Mouse (Mus musculus) embryonic facial prominence, embryonic 12.5 days (tissue): Measurements from ENCODE around the gene Cacna2d4. TPM values are rescaled to one million over a fixed set of nuclear protein-coding genes. Genes with fewer than 3 reads are reported as not detected.
"Not testable (repeated sequence)": the region's sequence is repeated elsewhere in the genome, so short reads cannot be mapped to it uniquely, and the experiment has no call there.

Source experiments
- ATAC-seq: fragments of 200-750 bp; cut with Nextera tagmentation; 2 replicates; pipeline ENCODE4 v1.8.0; 2017; ENCODE audit not compliant: insufficient number of reproducible peaks, insufficient read depth, low FRiP score, low TSS enrichment
- H3K27ac ChIP-seq: fragments of 300-500 bp; sonication (generic); 2 replicates; pipeline ENCODE4 v1.5.1; 2016; ENCODE audit warnings: mild to moderate bottlenecking
- H3K27me3 ChIP-seq: fragments of 300-500 bp; sonication (generic); 2 replicates; pipeline ENCODE4 v1.6.1; 2016; ENCODE audit warnings: mild to moderate bottlenecking, moderate library complexity
- H3K36me3 ChIP-seq: fragments of 300-500 bp; sonication (generic); 2 replicates; pipeline ENCODE4 v1.6.1; 2016; ENCODE audit warnings: mild to moderate bottlenecking
- H3K4me1 ChIP-seq: fragments of 300-500 bp; sonication (generic); 2 replicates; pipeline ENCODE4 v1.6.1; 2016
- H3K4me2 ChIP-seq: fragments of 300-500 bp; sonication (generic); replicated peaks from 2 replicates; pipeline ENCODE4 v1.6.1; 2016; ENCODE audit warnings: mild to moderate bottlenecking, moderate library complexity
- H3K4me3 ChIP-seq: fragments of 300-500 bp; sonication (generic); 2 replicates; pipeline ENCODE4 v1.5.1; 2016; ENCODE audit warnings: mild to moderate bottlenecking
- H3K9ac ChIP-seq: fragments of 300-500 bp; sonication (generic); 2 replicates; pipeline ENCODE4 v1.6.1; 2016; ENCODE audit warnings: mild to moderate bottlenecking, moderate library complexity
- H3K9me3 ChIP-seq: fragments of 300-500 bp; sonication (generic); 2 replicates; pipeline ENCODE4 v1.6.1; 2016; ENCODE audit warnings: mild to moderate bottlenecking, moderate library complexity
- WGBS: fragments of 180-500 bp; shearing (Covaris S2); methylation state at CpG from one replicate; pipeline ENCODE4 v1.1.7; 2016; 5-methylcytosine and 5-hydroxymethylcytosine counted together
- polyA plus RNA-seq: library from polyadenylated mRNA; unstranded; fragments of >200 nt; fragmentation: Nextera tagmentation; extraction: Ambion mirVana; gene quantifications from 2 replicates; pipeline ENCODE4 v1.2.1, GENCODE M21; 2016

Gene Cacna2d4
- polyA plus RNA-seq, 1 experiment from 2014 or later = not detected

- peaks cover 6% of the 10 kb centered on the region; the same call in 1 of the 2 replicates for H3K36me3 ChIP-seq
- H3K9me3 ChIP-seq = no peaks in the 10 kb centered on the region
- H3K4me1 ChIP-seq = peaks cover 13% of the 10 kb centered on the region
- ATAC-seq = no peak
- WGBS = 93% methylated on average over 4 of the region's 4 CpGs
- H3K4me3 ChIP-seq = no peak overlapping the region
- H3K27ac ChIP-seq = no peak overlapping the region
- H3K9ac ChIP-seq = no peak overlapping the region
- no peaks in the 10 kb centered on the region for H3K27me3 ChIP-seq
- H3K4me2 ChIP-seq = no peak overlapping the region
Observed at GRCm38 (mm10) chr6:119201575-119201974, 34.8 kb upstream of the Cacna2d4 start.

DNA sequence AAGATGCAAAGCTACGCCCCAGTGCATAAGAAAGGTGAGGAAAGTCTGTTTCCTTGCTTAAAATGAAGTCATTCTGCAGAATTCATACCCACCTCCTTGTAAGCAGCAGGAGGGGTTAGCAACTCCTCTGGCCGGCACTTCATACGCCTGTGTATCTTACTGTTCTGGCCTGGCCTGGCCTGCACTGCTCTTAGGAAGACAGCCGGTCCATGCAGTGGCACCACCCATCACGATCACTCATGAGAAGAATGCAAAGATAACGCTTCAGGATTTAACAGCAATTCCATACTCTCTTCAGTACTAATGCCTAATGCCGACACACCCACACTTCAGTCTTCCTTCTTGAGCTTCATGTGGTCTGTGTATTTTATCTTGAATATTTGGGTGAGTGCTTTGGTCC is 32.0 kb upstream of the Cacna2d4 start:
- 91% methylated on average over 7 of the region's 7 CpGs for WGBS
- no peak for ATAC-seq
- H3K9ac ChIP-seq = no peak overlapping the region
- peaks cover 6% of the 10 kb centered on the region; the same call in 1 of the 2 replicates for H3K36me3 ChIP-seq
- no peak overlapping the region for H3K27ac ChIP-seq
- no peak overlapping the region for H3K4me2 ChIP-seq
- H3K4me3 ChIP-seq = no peak overlapping the region
- no peaks in the 10 kb centered on the region for H3K9me3 ChIP-seq
- H3K27me3 ChIP-seq = no peaks in the 10 kb centered on the region
- H3K4me1 ChIP-seq = peaks cover 3% of the 10 kb centered on the region; the same call in 1 of the 2 replicates

DNA sequence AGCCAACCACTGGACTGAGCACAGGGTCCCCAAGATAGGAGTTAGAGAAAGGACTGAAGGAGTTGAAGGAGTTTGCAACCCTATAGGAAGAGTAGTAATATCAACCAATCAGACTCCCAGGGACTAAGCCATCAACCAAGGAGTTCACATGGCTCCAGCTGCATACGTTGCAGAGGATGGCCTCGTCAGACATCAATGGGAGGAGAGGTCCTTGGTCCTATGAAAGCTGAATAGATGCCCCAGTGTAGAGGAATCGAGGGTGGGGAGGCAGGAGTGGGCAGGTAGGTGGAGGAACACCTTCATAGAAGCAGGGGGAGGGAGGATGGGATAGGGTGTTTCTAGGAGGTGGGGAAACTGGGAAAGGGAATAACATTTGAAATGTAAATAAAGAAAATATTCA is 31.4 kb upstream of the Cacna2d4 start:
- Histone ChIP-seq H3K9me3 (no peaks in the 10 kb centered on the region), H3K4me1 (no peaks in the 10 kb centered on the region), H3K4me3 (no peak overlapping the region), H3K36me3 (peaks cover 6% of the 10 kb centered on the region; the same call in 1 of the 2 replicates), H3K27me3 (no peaks in the 10 kb centered on the region), H3K27ac (no peak overlapping the region), H3K9ac (no peak overlapping the region), H3K4me2 (no peak overlapping the region)
- no peak for ATAC-seq
- 75% methylated on average over 3 of the region's 3 CpGs for WGBS

GRCm38 (mm10) chr6:119206006-119206405 is 30.3 kb upstream of the Cacna2d4 start:
- H3K9ac ChIP-seq, H3K4me3 ChIP-seq, H3K4me2 ChIP-seq, H3K27ac ChIP-seq, H3K4me1 ChIP-seq, H3K27me3 ChIP-seq, H3K9me3 ChIP-seq, H3K36me3 ChIP-seq, ATAC-seq: not testable (repeated sequence)
- WGBS = 85% methylated on average over 7 of the region's 7 CpGs

DNA sequence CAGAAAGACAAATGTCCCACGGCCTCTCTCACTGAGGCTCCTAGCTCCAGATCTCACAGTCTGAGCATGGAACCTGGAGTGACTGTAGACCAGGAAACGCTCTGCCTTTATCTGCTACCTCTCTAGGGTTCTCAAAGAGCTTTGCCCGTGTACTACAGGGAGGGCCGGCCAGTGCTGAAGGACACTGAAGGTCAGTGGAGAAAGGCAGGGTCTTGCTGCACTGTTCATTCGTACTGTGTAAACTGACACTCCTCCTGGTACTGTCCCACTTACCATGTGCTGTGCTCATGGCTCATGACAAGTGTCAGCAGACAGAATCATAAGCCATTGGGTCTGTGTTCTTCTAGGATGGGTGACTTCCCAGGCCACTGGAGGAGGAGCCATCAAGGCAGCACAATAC is 23.0 kb upstream of the Cacna2d4 start:
- H3K36me3 ChIP-seq = peaks cover 36% of the 10 kb centered on the region
- H3K9me3 ChIP-seq = no peaks in the 10 kb centered on the region
- no peak overlapping the region for H3K27ac ChIP-seq
- H3K4me2 ChIP-seq = no peak overlapping the region
- 87% methylated on average over 5 of the region's 5 CpGs for WGBS
- no peaks in the 10 kb centered on the region for H3K4me1 ChIP-seq
- no peak overlapping the region for H3K4me3 ChIP-seq
- no peaks in the 10 kb centered on the region for H3K27me3 ChIP-seq
- H3K9ac ChIP-seq = no peak overlapping the region
- ATAC-seq = no peak

GRCm38 (mm10) chr6:119214190-119214589 is 22.1 kb upstream of the Cacna2d4 start:
- Histone ChIP-seq H3K9me3 (no peaks in the 10 kb centered on the region), H3K9ac (no peak overlapping the region), H3K27me3 (no peaks in the 10 kb centered on the region), H3K4me1 (no peaks in the 10 kb centered on the region), H3K4me2 (no peak overlapping the region), H3K36me3 (peaks cover 42% of the 10 kb centered on the region), H3K27ac (no peak overlapping the region), H3K4me3 (no peak overlapping the region)
- 92% methylated on average over 6 of the region's 6 CpGs for WGBS
- ATAC-seq = no peak

- 86% methylated on average over 10 of the region's 10 CpGs for WGBS
- Histone ChIP-seq H3K27me3 (no peaks in the 10 kb centered on the region), H3K27ac (no peak overlapping the region), H3K4me2 (no peak overlapping the region), H3K9me3 (no peaks in the 10 kb centered on the region), H3K9ac (no peak overlapping the region), H3K4me3 (no peak overlapping the region), H3K4me1 (no peaks in the 10 kb centered on the region), H3K36me3 (peaks cover 43% of the 10 kb centered on the region)
- no peak for ATAC-seq
Observed at GRCm38 (mm10) chr6:119215040-119215613, 21.2 kb upstream of the Cacna2d4 start.

DNA sequence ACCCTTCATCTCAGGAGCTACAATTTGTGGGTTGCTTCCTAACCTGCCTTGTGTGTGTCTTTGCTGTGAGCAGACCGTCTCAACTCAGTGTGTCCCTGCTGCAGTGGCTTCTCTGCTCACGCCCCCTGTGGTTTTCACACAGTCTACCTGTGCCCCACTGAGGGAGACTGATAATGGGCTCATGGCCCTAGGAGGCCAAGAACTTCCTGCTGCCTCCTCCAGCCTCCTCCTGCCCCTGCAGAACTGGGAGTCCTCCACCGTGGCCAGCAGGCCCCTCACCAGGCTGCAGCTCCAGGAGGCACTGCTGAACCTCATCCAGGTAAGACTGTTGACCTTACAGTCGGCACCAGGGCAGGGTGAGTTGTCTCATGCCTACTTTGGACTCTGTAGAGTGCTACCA is 18.7 kb upstream of the Cacna2d4 start:
- 73% methylated on average over 4 of the region's 4 CpGs for WGBS
- Histone ChIP-seq H3K27ac (no peak overlapping the region), H3K9me3 (no peaks in the 10 kb centered on the region), H3K4me3 (no peak overlapping the region), H3K4me1 (no peaks in the 10 kb centered on the region), H3K36me3 (peaks cover 44% of the 10 kb centered on the region), H3K27me3 (no peaks in the 10 kb centered on the region), H3K9ac (no peak overlapping the region), H3K4me2 (no peak overlapping the region)
- no peak for ATAC-seq

DNA sequence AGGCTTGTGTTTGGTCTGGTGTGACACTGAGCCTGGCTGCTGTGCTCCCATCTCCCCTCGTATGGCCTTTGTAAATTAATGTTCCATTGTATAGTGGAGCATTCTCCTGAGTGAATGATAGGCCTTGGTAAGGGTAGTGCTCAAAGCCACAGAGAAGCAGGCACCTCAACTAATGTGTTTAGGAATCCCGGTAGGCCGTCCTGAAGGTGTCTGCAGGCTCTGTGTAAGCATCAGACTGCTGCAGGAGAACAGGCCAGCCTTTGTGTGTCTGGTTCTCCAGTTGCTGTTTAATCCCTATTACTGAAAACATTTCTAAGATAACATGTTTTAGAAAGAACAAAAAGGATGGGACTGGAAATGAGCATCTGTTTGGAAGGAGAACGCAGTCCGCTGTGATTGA is 17.7 kb upstream of the Cacna2d4 start:
- Histone ChIP-seq H3K4me1 (no peaks in the 10 kb centered on the region), H3K36me3 (peaks cover 35% of the 10 kb centered on the region), H3K4me2 (no peak overlapping the region), H3K9me3 (no peaks in the 10 kb centered on the region), H3K4me3 (no peak overlapping the region), H3K27me3 (no peaks in the 10 kb centered on the region), H3K9ac (no peak overlapping the region), H3K27ac (no peak overlapping the region)
- ATAC-seq = no peak
- 84% methylated on average over 5 of the region's 5 CpGs for WGBS

DNA sequence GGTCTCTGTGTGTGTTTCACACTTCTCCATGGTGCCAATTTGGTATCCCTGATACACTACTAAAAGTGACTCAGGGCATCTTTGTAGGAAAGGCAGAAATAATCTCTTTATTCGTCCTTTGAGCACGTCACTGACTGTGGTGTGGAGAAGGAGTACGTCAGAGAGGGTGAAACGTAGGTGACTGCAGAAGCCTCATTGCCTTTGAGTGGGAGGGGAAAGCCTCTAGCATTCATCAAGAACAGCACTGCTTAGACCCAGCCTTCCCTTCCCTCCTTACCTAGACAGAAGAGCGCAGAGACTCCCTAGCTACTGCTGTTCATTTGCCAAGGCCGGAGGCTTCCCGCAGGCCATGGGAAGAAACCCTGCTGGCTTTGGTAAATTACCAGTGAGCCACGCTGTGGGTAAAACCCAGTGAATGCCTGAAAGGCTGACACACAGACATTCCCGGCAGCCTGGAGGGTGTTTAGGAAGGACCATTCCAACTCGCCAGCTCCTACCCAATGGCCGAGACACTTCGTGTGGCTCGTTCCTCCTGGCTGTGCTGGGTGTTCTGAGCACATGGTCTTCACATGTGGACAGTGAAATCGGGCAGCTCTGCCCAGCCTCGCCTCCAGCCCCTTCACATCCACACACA is 17.0 kb upstream of the Cacna2d4 start:
- Histone ChIP-seq H3K4me1 (no peaks in the 10 kb centered on the region), H3K27ac (no peak overlapping the region), H3K9ac (no peak overlapping the region), H3K4me2 (no peak overlapping the region), H3K27me3 (no peaks in the 10 kb centered on the region), H3K36me3 (peaks cover 34% of the 10 kb centered on the region), H3K4me3 (no peak overlapping the region), H3K9me3 (no peaks in the 10 kb centered on the region)
- no peak for ATAC-seq
- 76% methylated on average over 15 of the region's 15 CpGs for WGBS

GRCm38 (mm10) chr6:119220297-119220696 is 16.0 kb upstream of the Cacna2d4 start:
- Histone ChIP-seq H3K27ac (no peak overlapping the region), H3K9me3 (no peaks in the 10 kb centered on the region), H3K4me2 (no peak overlapping the region), H3K27me3 (no peaks in the 10 kb centered on the region), H3K9ac (no peak overlapping the region), H3K4me1 (no peaks in the 10 kb centered on the region), H3K4me3 (no peak overlapping the region), H3K36me3 (peaks cover 24% of the 10 kb centered on the region)
- no peak for ATAC-seq
- WGBS = 50% methylated on average over 10 of the region's 10 CpGs

- Histone ChIP-seq H3K4me1 (no peaks in the 10 kb centered on the region), H3K27me3 (no peaks in the 10 kb centered on the region), H3K36me3 (peaks cover 4% of the 10 kb centered on the region; the same call in 1 of the 2 replicates), H3K9me3 (no peaks in the 10 kb centered on the region), H3K27ac (no peak overlapping the region), H3K4me2 (no peak overlapping the region), H3K4me3 (no peak overlapping the region), H3K9ac (no peak overlapping the region)
- no peak for ATAC-seq
- WGBS = 70% methylated on average over 13 of the region's 13 CpGs
Observed at GRCm38 (mm10) chr6:119224451-119225195, 11.7 kb upstream of the Cacna2d4 start.
